Comparison of ENCODE assay signal across 16 mouse cellular contexts in the genomic region with DNA sequence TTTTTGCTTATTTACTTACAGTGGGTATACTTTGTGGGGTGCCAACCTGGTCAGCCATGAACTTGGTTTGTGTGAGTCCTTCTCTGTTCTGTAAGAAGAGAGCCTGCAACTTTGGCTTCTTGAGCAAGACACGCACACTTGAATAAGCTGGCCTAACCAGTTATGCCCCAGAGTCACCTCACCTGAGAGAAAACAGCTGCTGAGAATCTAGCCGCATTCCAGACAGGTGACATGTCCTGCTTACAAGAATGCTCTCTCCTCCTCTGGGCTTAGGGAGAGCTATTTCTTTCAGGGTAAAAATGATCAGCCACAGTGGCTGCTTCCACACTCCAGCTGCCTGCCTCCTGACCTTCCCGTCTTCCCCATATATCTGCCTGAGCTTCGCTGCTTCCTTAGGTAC. TPM values are rescaled to one million over a fixed set of nuclear protein-coding genes. Genes with fewer than 3 reads are reported as not detected.
A peak's percentile ranks its signal among the peaks of the same experiment; 100 is the strongest.
DNase-seq lines count a peak whose midpoint lies in the region.
"Had no signal": no experiment of that assay in that cellular context is flagged by ENCODE, and none has a peak within 500 bp of the region (broad histone marks: within the 10 kb centered on the region; RNA-seq: fewer than 3 reads in every experiment).

No protein-coding gene starts in this region.

- peak; percentile 56 for DNase-seq in urinary bladder, postnatal 14 days (ENCODE audit: low spot score)
- DNase-seq in urinary bladder, postnatal 4 days (ENCODE audit: low spot score in 2 of 2), result no peak
- peak; percentile 85 for DNase-seq in fat pad, adult 2 months (ENCODE audit: extremely low read depth, low read depth, low spot score)
- DNase-seq in lung, postnatal 10 days, result peak; percentile 62
- DNase-seq in heart, adult 8-10 months (ENCODE audit: low spot score), result no peak
- DNase-seq in cerebellum, adult 8-10 months, result no peak
- DNase-seq in adipocyte (ENCODE audit: low spot score), result no peak
- DNase-seq: cerebellum, postnatal 10 days; forebrain, postnatal 0 days; heart, adult 18-20 months; kidney, postnatal 25 days; right cerebral cortex, postnatal 25 days; thymus, postnatal 25 days had no signal

RNA-seq across cellular contexts. Expression of gene Cfap58, which starts 8.4 kb away (rescaled TPM):
- 1 to 10 TPM; 1.2 to 2.9 (median 1.9) TPM for total RNA-seq in heart, adult 8-10 months (2022)
- total RNA-seq: gastrocnemius, adult 8-10 months; liver, adult 2 months; monocyte, adult 5-6 weeks had no signal

RNA-seq across cellular contexts. Expression of gene Itprip, which starts 9.9 kb away (rescaled TPM):
- total RNA-seq in heart, adult 8-10 months (2022), result 10 to 100 TPM in 2 of 4 experiments, 1 to 10 TPM in 2; 8.1 to 15.4 (median 11.5) TPM

RNA-seq across cellular contexts. Expression of gene Cfap43, which starts 10.0 kb away (rescaled TPM):
- total RNA-seq in heart, adult 8-10 months (2022), result under 1 TPM in 3 of 4 experiments, not detected in 1; 0.08 to 0.23 (median 0.22) TPM
- total RNA-seq: gastrocnemius, adult 8-10 months; liver, adult 2 months had no signal

Comparison
In these comparisons a context has a peak if more than half of its experiments do, and no peak if none do; other contexts are left out.
1. DNase-seq: peak in urinary bladder, postnatal 14 days (single experiment), fat pad, adult 2 months (single experiment) and lung, postnatal 10 days (single experiment); none in urinary bladder, postnatal 4 days (0 of 2), heart, adult 8-10 months (single experiment), cerebellum, adult 8-10 months (single experiment) and adipocyte (single experiment).